Mouse (Mus musculus): ENCODE data around the gene Mogat2.

The Mogat2 gene

GRCm38 (mm10) chr7:99191411-99191810 lies 47.0 kb downstream of the Mogat2 start:
- DNase-seq = no peak

GRCm38 (mm10) chr7:99189885-99190284 lies 48.5 kb downstream of the Mogat2 start:
- DNase-seq = no peak

- DNase-seq = no peak
Observed at GRCm38 (mm10) chr7:99188630-99189029, 49.8 kb downstream of the Mogat2 start.

- no peak for DNase-seq
Observed at GRCm38 (mm10) chr7:99187451-99187850, 51.0 kb downstream of the Mogat2 start.

GRCm38 (mm10) chr7:99185405-99185804 lies 53.0 kb downstream of the Mogat2 start:
- DNase-seq = no peak

- no peak for DNase-seq
Observed at GRCm38 (mm10) chr7:99183751-99184150, 54.7 kb downstream of the Mogat2 start.

- DNase-seq = peak; percentile 89 to 92
Observed at GRCm38 (mm10) chr7:99182432-99183172, 55.8 kb downstream of the Mogat2 start, which contains the start of gene Dgat2. Gene Dgat2, minus strand, starts transcription at chr7:99182719.

- DNase-seq = no peak
Observed at GRCm38 (mm10) chr7:99181619-99182431, 56.6 kb downstream of the Mogat2 start.

- DNase-seq = no peak
Observed at GRCm38 (mm10) chr7:99180162-99180561, 58.3 kb downstream of the Mogat2 start.

- DNase-seq = no peak
Observed at GRCm38 (mm10) chr7:99179271-99179670, 59.1 kb downstream of the Mogat2 start.

GRCm38 (mm10) chr7:99177386-99177785 lies 61.0 kb downstream of the Mogat2 start:
- DNase-seq = no peak

- no peak for DNase-seq
Observed at GRCm38 (mm10) chr7:99175666-99176065, 62.8 kb downstream of the Mogat2 start.

- DNase-seq = no peak
Observed at GRCm38 (mm10) chr7:99175118-99175517, 63.3 kb downstream of the Mogat2 start.

- no peak for DNase-seq
Observed at GRCm38 (mm10) chr7:99174006-99174405, 64.4 kb downstream of the Mogat2 start.

GRCm38 (mm10) chr7:99172898-99173297 lies 65.5 kb downstream of the Mogat2 start:
- DNase-seq = no peak

- DNase-seq = no peak
Observed at GRCm38 (mm10) chr7:99171730-99172463, 66.5 kb downstream of the Mogat2 start.

GRCm38 (mm10) chr7:99170519-99170918 lies 67.9 kb downstream of the Mogat2 start:
- DNase-seq = no peak

GRCm38 (mm10) chr7:99169717-99170403 lies 68.6 kb downstream of the Mogat2 start:
- no peak for DNase-seq
